Mouse (Mus musculus) left cerebral cortex, postnatal 25 days (tissue): ENCODE measurements at regions not wholly inside any gene's neighbourhood (a gene's known extent, or its start where the extent isn't known, plus 50 kb on each side); places are given as distances from the start of the nearest gene placed in this dataset.
"Not testable (repeated sequence)": the region's sequence is repeated elsewhere in the genome, so short reads cannot be mapped to it uniquely, and the experiment has no call there.

Source experiments
- DNase-seq, 2 experiments: peaks; one replicate each; pipeline ENCODE4 v3.0.0; 2022; ENCODE audit warnings: low spot score in 2 of 2, mixed read lengths in 1 of 2
- intact Hi-C: fragments of 180-260 bp; cut with DNase I; formaldehyde crosslinking; loops from one replicate; pipeline ENCODE4 v1.15.1; 2025

DNA sequence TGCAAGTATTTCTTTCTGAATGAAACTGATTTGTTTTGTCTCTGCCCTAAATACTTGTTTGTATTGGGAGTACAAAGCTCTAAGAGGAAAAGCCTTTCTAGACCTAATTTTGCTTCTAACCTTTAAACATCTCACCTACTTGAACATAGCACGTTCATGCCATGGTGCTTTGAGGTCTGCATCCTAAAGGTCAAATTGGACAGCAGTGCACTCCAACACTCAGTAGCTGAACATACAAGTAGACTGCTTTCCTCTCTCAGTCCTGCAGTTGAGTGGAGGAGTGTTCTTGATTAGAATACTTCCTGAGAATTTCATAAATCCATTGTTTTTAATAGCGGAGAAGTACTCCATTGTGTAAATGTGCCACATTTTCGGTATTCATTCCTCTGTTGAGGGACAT, 1397.2 kb upstream of the 1700008P02Rik start:
- DNase-seq, result no peak
- intact Hi-C loops, result no loop called here

DNA sequence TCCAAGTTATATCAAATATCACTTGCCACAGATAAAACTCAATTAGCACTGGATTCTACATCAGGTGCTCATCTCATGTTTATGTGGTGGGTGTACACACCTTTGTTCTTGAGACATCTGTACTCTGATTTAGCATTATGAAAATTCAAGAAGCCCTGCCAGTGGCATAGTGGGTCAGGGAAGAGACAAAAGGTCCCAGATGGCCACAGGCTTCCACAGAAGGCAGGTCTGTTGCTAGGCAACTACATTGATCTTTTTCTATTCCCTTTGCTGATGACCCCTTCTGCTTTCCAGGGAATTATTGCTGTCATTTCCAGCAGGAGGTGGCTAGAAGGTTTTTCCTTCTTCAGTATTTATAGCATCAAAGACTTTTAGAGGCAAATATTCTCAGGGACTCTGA, 1396.7 kb upstream of the 1700008P02Rik start:
- no peak for DNase-seq
- intact Hi-C loops, result no loop called here

DNA sequence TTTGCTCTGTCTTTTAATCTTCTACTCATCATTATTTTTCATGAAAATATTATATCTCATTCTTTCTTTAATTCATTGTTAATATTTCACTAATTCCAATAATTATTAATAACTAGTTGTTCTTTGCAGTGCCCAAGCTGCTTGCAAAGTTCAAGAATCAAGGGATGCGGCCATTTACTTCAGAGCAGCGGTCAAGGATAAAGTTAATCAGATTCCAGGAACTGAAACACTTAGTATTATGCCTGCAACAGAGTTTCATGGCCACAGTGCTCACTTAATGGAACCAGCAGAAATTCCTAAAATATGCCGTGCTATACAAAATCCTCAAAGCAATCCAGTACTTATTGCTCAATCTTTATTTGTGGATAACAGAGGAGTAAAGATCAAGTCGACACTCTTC, 1389.7 kb upstream of the 1700008P02Rik start:
- no peak for DNase-seq
- intact Hi-C loops, result no loop called here

DNA sequence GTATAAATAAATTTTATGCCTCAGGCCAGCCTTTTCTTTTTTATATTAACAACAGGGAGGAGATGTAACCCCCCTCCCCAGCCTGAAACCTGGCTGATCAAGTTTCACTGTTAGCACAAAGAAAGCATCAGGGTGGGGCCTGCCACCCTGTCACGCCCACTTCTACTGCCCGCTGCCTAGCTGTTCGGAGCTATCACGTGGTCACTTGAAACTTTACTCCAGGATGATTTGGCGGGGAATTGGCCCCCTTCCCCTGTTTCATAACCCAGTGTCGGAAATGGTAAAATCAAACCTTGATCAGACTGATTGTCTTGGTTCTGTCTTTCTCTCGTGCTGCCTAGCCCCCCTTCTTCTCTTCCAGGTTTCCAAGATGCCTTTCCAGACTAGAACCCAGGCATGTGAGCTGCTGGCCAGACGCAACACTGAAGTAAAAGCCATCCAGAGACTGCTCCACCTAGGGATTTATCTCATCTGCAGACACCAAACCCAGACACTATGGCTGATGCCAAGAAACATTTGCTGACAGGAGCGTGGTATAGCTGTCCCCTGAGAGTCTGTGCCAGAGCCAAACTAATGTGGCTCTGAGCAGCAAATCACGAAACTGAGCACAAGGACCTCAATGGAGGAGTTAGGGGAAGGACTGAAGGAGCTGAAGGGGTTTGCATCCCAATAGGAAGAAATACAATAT, 1386.6 kb upstream of the 1700008P02Rik start:
- intact Hi-C loops, result no loop called here

DNA sequence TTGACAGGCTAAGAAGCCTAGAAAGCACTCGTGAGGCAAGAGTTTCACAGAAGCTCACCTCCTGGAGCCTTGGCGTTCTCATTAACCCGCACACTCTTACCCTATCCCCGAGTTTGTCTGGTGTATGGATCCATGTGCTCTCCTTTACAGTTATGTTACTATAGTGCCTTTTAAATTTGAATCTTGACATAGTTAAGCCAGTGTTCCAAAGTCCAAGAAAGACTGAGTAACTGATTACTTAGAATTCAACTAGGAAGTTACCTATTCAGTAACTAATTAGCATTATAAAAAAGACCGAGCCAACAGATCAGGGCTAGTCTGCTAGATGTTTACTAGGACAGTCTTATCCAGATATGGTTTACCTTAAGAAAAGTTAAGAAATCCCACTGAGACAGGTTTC, 1386.0 kb upstream of the 1700008P02Rik start:
- DNase-seq, result no peak
- intact Hi-C loops, result no loop called here

More for the DNA sequence above, 1386.6 kb upstream of the 1700008P02Rik start:
- no peak for DNase-seq

DNA sequence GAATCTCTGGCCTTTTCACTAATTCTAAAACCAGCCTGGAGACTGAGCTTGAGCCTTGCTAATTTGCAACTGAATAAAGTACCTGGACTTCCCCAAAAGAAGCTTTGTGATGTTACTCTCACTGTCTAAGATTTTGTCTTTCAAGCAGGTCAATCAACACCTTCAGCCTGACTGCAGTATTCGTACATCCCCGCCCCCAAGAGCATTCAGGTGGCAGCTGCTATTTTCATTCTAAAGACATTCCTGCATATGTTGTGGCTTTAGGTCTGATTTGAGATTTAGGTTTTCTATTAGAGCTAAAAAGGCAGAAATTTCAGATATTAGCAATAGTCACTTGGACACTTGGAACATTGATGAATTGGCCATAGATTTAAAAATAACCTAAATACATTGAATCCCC, 1385.4 kb upstream of the 1700008P02Rik start:
- intact Hi-C loops, DNase-seq: not testable (repeated sequence)

DNA sequence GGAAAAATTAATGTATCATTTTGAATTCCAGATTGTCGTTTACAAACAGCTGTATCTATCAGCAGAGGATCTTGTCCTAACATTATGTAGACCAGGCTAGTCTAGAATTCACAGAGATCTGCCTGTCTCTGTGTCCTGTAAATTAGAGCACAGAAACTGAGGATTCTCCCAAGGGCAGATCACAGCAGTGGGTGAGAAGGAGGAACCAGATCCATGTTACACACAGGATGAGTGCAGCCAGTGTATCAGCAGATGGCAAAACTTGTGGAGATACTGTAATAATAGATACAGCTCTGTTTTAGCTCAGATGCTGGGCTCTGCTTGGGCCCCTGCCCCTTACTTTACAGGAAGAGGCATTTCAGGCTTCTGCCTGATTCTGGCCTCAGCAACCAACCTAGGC, 1384.0 kb upstream of the 1700008P02Rik start:
- DNase-seq, result no peak
- intact Hi-C loops, result no loop called here

DNA sequence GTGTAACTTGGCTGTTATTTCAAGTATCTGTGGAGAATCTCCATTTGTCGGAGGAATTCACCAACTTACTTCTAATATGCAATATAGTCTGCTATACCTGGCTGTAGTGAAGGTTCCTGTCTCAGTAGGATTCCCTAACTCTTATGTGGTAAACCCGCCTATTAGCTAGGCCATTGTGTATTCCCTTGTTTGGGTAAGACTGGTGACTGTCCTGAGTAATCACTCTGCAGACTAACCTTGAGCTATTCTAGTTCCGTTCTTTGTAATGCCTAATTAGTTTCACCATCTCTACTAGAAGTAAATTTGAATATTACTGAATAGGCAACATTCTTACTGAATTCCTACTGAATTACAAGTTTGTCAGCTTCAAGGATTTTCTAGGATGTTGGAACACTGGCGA, 1380.8 kb upstream of the 1700008P02Rik start:
- DNase-seq, result no peak
- intact Hi-C loops, result no loop called here

DNA sequence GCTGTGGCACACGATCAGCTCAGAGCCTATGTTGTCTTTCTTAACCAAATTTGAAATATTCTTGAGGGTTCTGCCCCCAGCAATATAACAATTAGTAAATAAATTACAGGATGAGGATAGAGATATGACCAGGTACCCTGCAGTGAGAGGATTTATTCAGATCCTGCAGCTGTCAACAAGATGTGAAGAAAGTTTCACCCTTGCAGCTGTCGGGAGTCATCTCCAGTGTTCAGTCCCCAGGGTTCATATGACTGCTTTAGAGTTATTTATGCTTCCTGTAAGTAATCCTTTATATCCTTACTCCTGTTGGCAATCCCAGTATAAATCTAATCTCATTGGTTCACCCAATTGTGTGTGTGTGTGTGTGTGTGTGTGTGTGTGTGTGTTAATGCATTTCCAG, 1372.1 kb upstream of the 1700008P02Rik start:
- no peak for DNase-seq
- intact Hi-C loops, result no loop called here

DNA sequence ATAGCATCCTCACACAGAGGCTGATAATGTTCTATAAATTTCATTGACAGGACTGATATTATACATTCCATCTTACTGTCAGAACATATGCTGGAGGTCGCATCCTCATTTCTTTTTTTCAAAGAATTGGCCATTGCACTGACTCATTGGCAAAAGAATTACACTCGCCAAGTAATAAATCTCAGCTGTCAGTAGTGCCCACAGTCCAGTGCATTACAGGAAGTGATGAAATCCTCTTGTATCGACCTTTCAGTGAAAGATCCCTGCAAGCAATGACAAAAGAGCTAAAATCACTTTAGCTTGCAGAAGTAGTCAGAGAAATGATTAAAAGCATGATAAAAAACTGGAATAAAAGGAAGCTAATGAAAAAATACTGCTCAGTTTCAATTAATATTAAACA, 1353.0 kb upstream of the 1700008P02Rik start:
- intact Hi-C loops, result no loop called here

DNA sequence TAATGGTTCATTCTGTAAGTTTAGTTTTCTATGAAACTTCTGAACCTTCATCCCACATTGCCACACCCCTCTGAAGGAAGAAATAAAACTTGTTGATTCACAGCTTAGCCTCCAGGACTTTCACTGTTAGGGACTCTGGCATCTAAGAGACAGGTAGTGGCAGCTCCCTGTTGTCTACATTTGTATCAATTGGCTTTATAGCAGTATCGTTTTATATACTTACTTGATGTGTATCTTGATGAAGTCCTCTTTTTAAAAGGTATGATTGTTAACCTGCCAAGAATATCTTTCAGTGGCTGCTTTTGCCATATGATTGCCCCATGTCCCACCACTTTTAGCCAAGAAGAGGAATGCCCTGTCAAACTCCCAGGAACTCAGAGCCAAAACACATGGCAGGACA, 1333.7 kb upstream of the 1700008P02Rik start:
- intact Hi-C loops, result no loop called here

More for the DNA sequence above, 1353.0 kb upstream of the 1700008P02Rik start:
- DNase-seq, result no peak

DNA sequence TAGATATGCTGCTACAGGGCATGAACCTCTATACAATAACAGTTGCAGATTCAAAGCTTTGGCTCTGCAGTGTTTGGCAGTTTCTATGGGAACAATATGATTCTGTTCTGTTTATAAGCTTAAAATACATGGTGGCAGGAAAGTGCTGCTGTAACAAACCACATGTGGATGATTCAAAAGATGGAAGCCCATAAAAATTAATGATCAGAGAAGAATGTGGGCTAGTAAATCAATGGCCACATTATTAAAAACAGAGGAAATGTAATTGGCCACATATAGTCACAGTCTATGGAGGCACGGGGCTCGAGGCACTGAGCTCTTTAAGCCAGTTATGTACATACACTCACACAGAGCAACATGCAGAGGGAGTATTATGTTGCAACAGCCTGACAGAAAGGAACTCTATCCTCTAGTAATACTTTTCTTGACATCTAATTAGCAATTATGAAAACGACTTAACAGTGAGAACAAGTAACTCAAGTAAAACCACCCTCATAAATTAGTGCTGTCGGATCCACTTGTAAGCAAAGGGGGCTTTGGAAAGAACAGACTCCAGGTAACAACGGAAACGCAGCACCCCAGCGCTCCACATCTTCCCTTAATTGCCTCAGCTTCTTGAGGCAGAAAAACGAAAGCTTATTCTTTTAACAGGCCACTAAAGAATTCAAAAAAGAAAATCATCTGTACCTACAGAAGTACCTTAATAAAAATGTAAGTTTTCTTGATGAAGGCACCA, 1323.6 kb upstream of the 1700008P02Rik start:
- DNase-seq, result no peak
- intact Hi-C loops, result no loop called here

More for the DNA sequence above, 1333.7 kb upstream of the 1700008P02Rik start:
- no peak for DNase-seq
